Mouse (Mus musculus) embryonic facial prominence, embryonic 14.5 days (tissue): ENCODE measurements around the gene Zfpl1. TPM values are rescaled to one million over a fixed set of nuclear protein-coding genes. Genes with fewer than 3 reads are reported as not detected.

Experiments
- ATAC-seq: fragments of 200-750 bp; cut with Nextera tagmentation; 2 replicates; pipeline ENCODE4 v1.8.0; 2017; ENCODE audit warnings: low read depth, moderate number of reproducible peaks, moderate TSS enrichment
- DNase-seq: peaks from one replicate; pipeline ENCODE4 v3.0.0-alpha.2; 2015; ENCODE audit warnings: low spot score
- H3K27ac ChIP-seq: fragments of 300-500 bp; sonication (generic); replicated peaks from 2 replicates; pipeline ENCODE4 v1.5.1; 2014; ENCODE audit warnings: low read depth, mild to moderate bottlenecking, low read length, moderate library complexity
- H3K27me3 ChIP-seq: fragments of 300-500 bp; sonication (generic); replicated peaks from 2 replicates; pipeline ENCODE4 v1.6.1; 2014; ENCODE audit warnings: low read length; ENCODE audit not compliant: control insufficient read depth, insufficient read depth
- H3K36me3 ChIP-seq: fragments of 300-500 bp; sonication (generic); 2 replicates; pipeline ENCODE4 v1.6.1; 2014; ENCODE audit warnings: low read length, mixed read lengths; ENCODE audit not compliant: control insufficient read depth, insufficient read depth
- H3K4me1 ChIP-seq: fragments of 300-500 bp; sonication (generic); 2 replicates; pipeline ENCODE4 v1.6.1; 2014; ENCODE audit warnings: antibody characterized with exemption, low read length; ENCODE audit not compliant: control insufficient read depth, insufficient read depth
- H3K4me2 ChIP-seq: fragments of 300-500 bp; sonication (generic); 2 replicates; pipeline ENCODE4 v1.6.1; 2014; ENCODE audit warnings: low read depth, mild to moderate bottlenecking, low read length, moderate library complexity, mixed read lengths
- H3K4me3 ChIP-seq: fragments of 300-500 bp; sonication (generic); 2 replicates; pipeline ENCODE4 v1.5.1; 2014; ENCODE audit warnings: low read depth, mild to moderate bottlenecking, low read length
- H3K9ac ChIP-seq: fragments of 300-500 bp; sonication (generic); 2 replicates; pipeline ENCODE4 v1.6.1; 2014; ENCODE audit warnings: low read depth, mild to moderate bottlenecking, low read length, moderate library complexity, mixed read lengths
- H3K9me3 ChIP-seq: fragments of 300-500 bp; sonication (generic); 2 replicates; pipeline ENCODE4 v1.6.1; 2016; ENCODE audit warnings: low read length; ENCODE audit not compliant: control insufficient read depth
- WGBS: fragments of 180-500 bp; shearing (Covaris S2); extraction: QIAGEN DNeasy Blood & Tissue Kit; methylation state at CpG from one replicate; pipeline ENCODE4 v1.1.7; 2014; 5-methylcytosine and 5-hydroxymethylcytosine counted together
- polyA plus RNA-seq: library from polyadenylated mRNA; unstranded; fragments of >200 nt; fragmentation: Nextera tagmentation; extraction: Ambion mirVana; gene quantifications from 2 replicates; pipeline ENCODE4 v1.2.1, GENCODE M21; 2014

Gene Zfpl1
- polyA plus RNA-seq, 1 experiment from 2014 or later, result 66.2 TPM

- Histone ChIP-seq H3K4me1 (no peaks in the 10 kb centered on the region), H3K9ac (no peak within 1 kb of the TSS), H3K9me3 (no peaks in the 10 kb centered on the region), H3K4me3 (no peak within 1 kb of the TSS), H3K4me2 (no peak within 1 kb of the TSS), H3K27me3 (no peaks in the 10 kb centered on the region), H3K27ac (no peak within 1 kb of the TSS), H3K36me3 (no peaks in the 10 kb centered on the region)
- DNase-seq (no peak), ATAC-seq (no peak)
- 86% methylated on average over 7 of the region's 7 CpGs for WGBS
Observed at GRCm38 (mm10) chr19:6105586-6105985, 20.8 kb upstream of the Zfpl1 start, which contains the start of gene Naaladl1. TSS of gene Naaladl1 (plus strand) at chr19:6105782.

DNA sequence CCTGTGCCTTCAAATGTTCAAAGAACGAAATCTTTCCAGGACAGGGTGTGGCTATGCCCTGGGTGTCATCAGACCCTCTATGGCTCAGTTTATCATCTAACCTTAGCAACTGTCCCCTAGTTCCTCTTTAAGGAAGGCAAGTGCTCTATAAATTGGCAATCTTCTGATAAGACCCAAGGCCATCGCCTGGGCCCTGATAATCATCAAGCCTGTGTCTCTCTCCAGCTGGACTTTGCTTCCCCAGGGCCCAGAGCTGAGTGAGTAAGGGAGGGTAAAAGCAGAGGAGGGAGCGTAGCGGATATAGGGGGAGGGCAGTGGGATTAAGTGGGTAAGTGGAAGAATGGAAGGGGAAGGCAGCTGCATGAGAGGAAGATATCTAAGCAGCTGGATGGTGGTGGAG is 19.7 kb upstream of the Zfpl1 start:
- 80% methylated on average over 4 of the region's 4 CpGs for WGBS
- Histone ChIP-seq H3K27ac (no peak overlapping the region), H3K36me3 (no peaks in the 10 kb centered on the region), H3K9ac (no peak overlapping the region), H3K4me3 (no peak overlapping the region), H3K9me3 (no peaks in the 10 kb centered on the region), H3K4me1 (no peaks in the 10 kb centered on the region), H3K4me2 (no peak overlapping the region), H3K27me3 (no peaks in the 10 kb centered on the region)
- DNase-seq (no peak), ATAC-seq (no peak)

DNA sequence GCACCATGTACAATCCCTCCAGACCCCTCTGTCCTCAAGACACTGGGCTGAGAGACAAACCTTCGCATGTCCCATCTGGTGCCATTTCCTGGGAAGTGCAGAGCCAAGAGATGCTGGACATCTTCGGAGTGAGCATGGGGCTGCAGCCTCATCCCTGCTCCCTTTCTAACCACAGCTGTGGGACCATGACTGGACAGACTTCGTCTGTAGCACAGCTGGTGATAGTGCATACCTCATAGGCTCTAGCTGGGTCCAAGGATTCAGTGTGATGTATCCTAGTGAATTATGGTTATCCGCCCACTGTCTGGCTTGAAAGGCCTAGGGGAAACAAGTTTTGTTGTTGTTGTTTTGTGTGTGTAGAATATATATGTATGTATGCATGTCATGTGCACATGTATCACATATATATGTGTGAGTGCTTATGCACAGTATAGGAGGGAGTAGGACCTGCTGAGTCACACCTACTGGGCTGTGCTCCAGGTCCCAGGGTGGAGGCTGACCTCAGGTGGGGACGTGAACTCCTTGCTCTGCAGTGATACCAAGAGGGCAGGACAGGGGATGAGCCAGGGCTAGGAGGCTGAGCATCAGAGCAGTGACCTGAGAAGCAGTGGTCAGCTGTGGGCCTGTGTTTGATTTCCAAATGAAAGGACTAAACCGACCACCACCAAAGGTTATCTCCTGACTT is 17.6 kb upstream of the Zfpl1 start:
- Histone ChIP-seq H3K4me3 (no peak overlapping the region), H3K4me2 (no peak overlapping the region), H3K4me1 (no peaks in the 10 kb centered on the region), H3K9ac (no peak overlapping the region), H3K27ac (no peak overlapping the region), H3K27me3 (no peaks in the 10 kb centered on the region), H3K36me3 (no peaks in the 10 kb centered on the region), H3K9me3 (no peaks in the 10 kb centered on the region)
- ATAC-seq (no peak), DNase-seq (no peak)
- 83% methylated on average over 6 of the region's 6 CpGs for whole genome bisulfite sequencing

GRCm38 (mm10) chr19:6101186-6101585 is 16.4 kb upstream of the Zfpl1 start:
- DNase-seq, result no peak
- Histone ChIP-seq H3K36me3 (no peaks in the 10 kb centered on the region), H3K27ac (no peak overlapping the region), H3K27me3 (no peaks in the 10 kb centered on the region), H3K4me1 (no peaks in the 10 kb centered on the region), H3K4me2 (no peak overlapping the region), H3K9ac (peak overlapping the region; percentile 25; the same call in 1 of the 2 replicates), H3K4me3 (no peak overlapping the region), H3K9me3 (no peaks in the 10 kb centered on the region)
- no peak for ATAC-seq
- 26% methylated on average over 6 of the region's 6 CpGs for WGBS

DNA sequence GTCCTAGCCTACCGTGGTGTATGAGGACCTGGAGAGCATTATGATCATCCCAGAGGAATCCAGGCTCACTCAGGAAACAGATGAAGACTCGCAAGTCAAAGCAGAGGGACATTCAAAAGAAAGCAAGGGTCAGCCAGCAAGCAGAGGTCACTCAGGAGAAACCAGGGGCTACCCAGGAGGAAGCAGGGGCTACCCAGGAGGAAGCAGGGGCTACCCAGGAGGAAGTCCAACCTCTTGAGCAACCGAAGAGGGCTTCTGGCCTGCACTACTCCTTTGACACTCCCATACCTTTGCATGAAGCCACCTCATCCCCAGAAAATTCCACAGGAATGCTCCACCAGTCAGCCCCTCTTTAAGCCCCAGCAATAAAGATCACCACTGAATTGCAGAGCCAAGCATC is 13.1 kb upstream of the Zfpl1 start:
- no peak for DNase-seq
- no peaks in the 10 kb centered on the region for H3K9me3 ChIP-seq
- H3K9ac ChIP-seq, result no peak overlapping the region
- H3K4me2 ChIP-seq, result no peak overlapping the region
- no peak overlapping the region for H3K4me3 ChIP-seq
- no peak overlapping the region for H3K27ac ChIP-seq
- no peaks in the 10 kb centered on the region for H3K4me1 ChIP-seq
- H3K36me3 ChIP-seq, result peaks cover 13% of the 10 kb centered on the region; the same call in 1 of the 2 replicates
- ATAC-seq, result no peak
- 85% methylated on average over 3 of the region's 3 CpGs for WGBS
- no peaks in the 10 kb centered on the region for H3K27me3 ChIP-seq

- H3K27me3 ChIP-seq, result no peaks in the 10 kb centered on the region
- DNase-seq, result no peak
- no peak within 1 kb of the TSS for H3K27ac ChIP-seq
- WGBS, result 88% methylated on average over 7 of the region's 7 CpGs
- peaks cover 45% of the 10 kb centered on the region for H3K36me3 ChIP-seq
- no peak within 1 kb of the TSS for H3K4me2 ChIP-seq
- no peaks in the 10 kb centered on the region for H3K9me3 ChIP-seq
- no peaks in the 10 kb centered on the region for H3K4me1 ChIP-seq
- H3K4me3 ChIP-seq, result no peak within 1 kb of the TSS
- H3K9ac ChIP-seq, result peak within 1 kb of the TSS; percentile 19; the same call in 1 of the 2 replicates
- no peak for ATAC-seq
Observed at GRCm38 (mm10) chr19:6094119-6094518, 9.4 kb upstream of the Zfpl1 start, which contains the start of gene AC131692.1. TSS of gene AC131692.1 (plus strand) at chr19:6094419.

GRCm38 (mm10) chr19:6088841-6089240 is 4.1 kb upstream of the Zfpl1 start:
- no peaks in the 10 kb centered on the region for H3K9me3 ChIP-seq
- WGBS, result 93% methylated on average over 12 of the region's 13 CpGs
- no peak overlapping the region for H3K27ac ChIP-seq
- no peak overlapping the region for H3K9ac ChIP-seq
- DNase-seq (no peak), ATAC-seq (no peak)
- peaks cover 3% of the 10 kb centered on the region for H3K4me1 ChIP-seq
- H3K36me3 ChIP-seq, result peaks cover 49% of the 10 kb centered on the region
- H3K4me3 ChIP-seq, result no peak overlapping the region
- H3K4me2 ChIP-seq, result no peak overlapping the region
- H3K27me3 ChIP-seq, result no peaks in the 10 kb centered on the region

DNA sequence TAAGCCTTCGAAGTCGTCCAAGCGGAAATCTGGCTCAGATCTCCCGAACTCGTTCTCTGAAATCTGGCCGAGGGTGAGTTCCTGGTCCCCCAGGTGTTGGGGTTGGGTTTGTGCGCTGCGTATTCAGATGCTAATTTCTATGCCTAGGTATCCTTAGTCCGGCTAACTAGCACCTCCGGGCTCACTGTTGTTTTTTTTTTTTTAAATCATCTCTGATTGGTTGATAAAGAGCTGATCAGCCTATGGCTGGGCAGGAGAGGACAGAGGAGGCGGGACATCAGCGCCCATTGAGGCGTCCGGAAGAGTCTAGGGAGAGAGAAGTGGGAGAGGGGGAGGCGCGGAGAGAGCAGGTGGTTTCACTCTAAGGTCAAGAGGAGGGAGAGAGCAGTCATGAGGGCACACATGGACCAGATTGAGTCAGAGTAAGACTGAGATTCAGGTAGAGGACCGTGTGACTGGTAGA is 692 bp upstream of the Zfpl1 start:
- under 1% methylated on average over 17 of the region's 17 CpGs for WGBS
- Histone ChIP-seq H3K36me3 (peaks cover 44% of the 10 kb centered on the region), H3K4me3 (peak overlapping the region; percentile 73), H3K27ac (peak overlapping the region; percentile 57), H3K9ac (peak overlapping the region; percentile 75), H3K4me1 (peaks cover 6% of the 10 kb centered on the region), H3K9me3 (no peaks in the 10 kb centered on the region), H3K4me2 (peak overlapping the region; percentile 88), H3K27me3 (no peaks in the 10 kb centered on the region)
- DNase-seq (peak; percentile 85), ATAC-seq (peak; percentile 71)

GRCm38 (mm10) chr19:6082156-6082555 is 2.6 kb downstream of the Zfpl1 start, which contains the start of gene Gm28374:
TSS of gene Gm28374 (minus strand) at chr19:6082256.
- no peak within 1 kb of the TSS for H3K4me2 ChIP-seq
- no peak within 1 kb of the TSS for H3K4me3 ChIP-seq
- peaks cover 6% of the 10 kb centered on the region for H3K4me1 ChIP-seq
- H3K9me3 ChIP-seq, result no peaks in the 10 kb centered on the region
- H3K9ac ChIP-seq, result no peak within 1 kb of the TSS
- no peak within 1 kb of the TSS for H3K27ac ChIP-seq
- DNase-seq (no peak), ATAC-seq (no peak)
- peaks cover 32% of the 10 kb centered on the region for H3K36me3 ChIP-seq
- H3K27me3 ChIP-seq, result no peaks in the 10 kb centered on the region
- 89% methylated on average over 8 of the region's 9 CpGs for WGBS
